Mouse (Mus musculus) frontal cortex, postnatal 36 days (tissue): Measurements from ENCODE around the gene Tmem179.

ENCODE experiments used
- DNase-seq, 2 experiments: peaks; one replicate each; pipeline ENCODE4 v3.0.0; 2022; ENCODE audit warnings: low spot score in 2 of 2

Gene Tmem179

DNA sequence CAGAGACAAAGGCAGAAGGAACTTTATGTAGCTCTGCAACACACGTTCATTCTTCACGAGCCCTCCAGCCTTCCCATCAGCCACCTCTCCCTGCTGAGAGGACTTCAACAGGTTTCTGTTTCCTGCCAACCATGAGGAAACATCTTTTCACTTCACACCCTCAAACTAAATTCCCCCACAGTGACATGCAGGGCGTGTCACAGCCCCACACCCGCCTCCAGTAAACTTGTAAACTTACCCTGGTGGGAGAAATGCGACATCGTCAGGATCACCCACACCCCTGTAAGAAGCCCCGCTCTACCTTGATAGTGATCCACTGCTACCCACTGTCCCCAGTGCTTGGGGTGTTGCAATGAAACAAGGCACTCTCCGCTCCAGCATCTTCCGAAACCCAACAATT lies 21.8 kb upstream of the Tmem179 start:
- no peak for DNase-seq

DNA sequence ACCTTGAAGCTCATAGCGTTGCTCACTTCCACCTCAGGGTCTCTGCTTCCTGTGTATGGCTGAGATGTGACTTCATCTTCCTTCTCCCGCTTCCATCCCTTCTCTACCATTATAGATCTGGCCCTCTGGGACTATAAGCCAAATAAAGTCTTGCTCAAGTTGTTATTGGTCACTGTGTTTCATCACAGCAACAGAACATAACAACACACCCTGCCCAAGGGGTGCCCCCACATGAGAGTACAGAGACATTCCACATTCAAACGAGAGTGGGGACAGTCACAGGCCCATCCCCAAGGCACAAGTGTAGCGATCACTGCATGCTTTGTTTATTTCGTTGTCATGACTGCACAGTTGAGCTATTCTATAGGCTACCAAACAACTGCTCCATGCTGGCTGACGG lies 20.7 kb upstream of the Tmem179 start:
- no peak for DNase-seq

DNA sequence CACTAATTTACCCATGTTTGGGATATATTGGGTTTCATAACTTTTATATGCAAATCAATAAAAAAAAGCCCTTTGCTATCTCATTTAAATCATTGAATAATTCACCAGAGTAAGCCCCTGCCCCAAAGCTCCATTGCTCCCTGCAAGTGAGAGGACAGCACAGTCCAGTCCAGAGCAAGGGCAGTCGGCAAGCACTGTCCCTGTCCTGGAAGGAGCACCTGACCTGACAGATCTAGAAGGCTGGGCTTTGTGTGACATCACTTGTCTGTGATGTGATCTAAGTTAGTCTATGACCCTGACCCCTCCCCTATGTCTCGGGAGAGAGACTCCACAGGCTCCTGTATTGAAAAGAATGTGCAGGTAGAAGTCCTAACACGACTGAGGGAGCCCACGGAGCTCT lies 17.2 kb upstream of the Tmem179 start:
- DNase-seq = no peak

DNA sequence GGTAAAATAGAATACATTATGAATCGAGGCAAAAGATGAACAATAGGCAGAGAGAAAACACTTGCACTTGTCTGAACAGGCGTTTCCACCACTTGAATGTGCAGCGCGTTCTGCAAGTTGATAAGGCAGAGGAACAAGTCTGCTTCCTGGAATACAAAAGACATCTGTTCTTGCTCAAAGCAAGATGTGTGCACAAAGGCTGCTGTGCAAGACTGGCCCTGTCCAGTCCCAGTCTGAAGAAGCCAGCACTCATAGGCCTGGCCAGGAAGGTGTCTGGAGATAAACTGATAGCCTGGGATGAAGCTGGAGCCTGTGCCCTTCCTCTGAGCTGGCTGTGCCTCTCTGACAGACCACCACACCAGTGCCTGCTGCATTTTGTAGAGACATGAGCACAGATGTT lies 1.6 kb upstream of the Tmem179 start:
- DNase-seq = no peak

DNA sequence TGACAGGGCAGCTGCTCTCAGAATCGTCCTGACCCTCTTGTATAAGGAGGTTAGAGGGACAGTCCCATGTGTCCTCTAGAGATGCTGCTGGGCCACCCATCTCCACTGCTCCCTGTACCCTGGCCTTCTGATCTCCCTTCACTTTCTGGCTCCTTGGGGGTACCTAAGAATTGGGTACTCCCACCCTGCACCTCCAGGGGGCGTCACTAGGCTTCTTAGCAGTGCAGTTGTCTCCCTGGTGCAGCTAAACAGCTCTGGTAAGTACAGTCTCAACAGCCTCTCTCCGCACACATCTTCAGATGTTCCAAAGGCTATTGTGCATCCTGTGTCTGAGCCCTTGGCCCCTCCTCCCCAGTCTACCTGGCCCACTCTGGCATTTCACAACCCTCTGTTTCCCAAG lies 1.6 kb downstream of the Tmem179 start:
- DNase-seq = no peak

DNA sequence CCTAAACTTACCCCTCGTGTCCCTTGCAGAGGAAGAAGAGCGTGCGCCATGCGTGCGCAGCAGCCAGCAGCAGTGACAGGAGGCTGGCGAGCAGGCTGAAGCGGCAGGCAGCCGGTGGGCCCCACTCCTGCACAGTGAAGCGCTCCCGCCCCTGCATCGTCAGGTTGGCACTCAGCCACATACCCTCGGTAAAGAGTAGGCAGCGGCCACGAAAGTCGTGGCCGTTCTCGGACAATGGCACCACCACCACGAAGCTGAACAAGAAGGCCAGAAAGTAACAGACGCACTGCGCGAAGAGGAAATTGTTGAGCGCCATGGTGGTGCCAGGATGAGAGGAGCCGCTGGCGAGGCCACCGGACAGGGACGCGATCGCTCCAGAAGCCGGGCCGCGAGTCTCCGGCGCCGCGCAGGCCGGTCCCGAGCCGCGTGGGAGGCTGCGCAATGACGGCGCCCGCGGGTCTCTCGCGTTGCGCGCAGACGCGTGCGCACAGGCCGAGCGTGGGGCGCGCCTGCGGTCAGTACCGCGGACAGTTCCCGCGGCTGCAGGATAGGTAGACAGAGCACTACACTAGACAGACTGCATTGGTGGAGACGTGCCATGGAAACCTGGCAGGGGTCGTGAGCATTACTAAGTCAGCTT lies 5.7 kb downstream of the Tmem179 start:
- DNase-seq = peak; percentile 77 to 81

DNA sequence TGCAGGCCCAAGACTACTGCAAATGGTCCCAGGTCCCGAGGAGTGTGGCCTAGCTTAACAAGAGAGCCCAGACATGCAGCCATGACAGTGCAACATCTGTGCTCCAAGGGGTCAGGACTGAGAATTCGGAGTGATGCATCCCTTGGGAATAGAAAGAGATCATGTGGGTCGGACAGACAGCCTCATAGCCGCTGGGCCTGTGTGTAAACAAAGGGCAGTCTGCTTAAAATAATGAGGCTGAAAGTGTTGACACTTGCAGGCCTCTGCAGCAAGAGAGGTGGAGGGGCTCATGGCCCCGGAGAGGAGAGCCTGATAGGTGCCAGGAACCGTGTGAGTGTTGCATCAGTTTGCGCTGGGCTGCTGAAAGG lies 6.2 kb downstream of the Tmem179 start:
- DNase-seq = no peak

DNA sequence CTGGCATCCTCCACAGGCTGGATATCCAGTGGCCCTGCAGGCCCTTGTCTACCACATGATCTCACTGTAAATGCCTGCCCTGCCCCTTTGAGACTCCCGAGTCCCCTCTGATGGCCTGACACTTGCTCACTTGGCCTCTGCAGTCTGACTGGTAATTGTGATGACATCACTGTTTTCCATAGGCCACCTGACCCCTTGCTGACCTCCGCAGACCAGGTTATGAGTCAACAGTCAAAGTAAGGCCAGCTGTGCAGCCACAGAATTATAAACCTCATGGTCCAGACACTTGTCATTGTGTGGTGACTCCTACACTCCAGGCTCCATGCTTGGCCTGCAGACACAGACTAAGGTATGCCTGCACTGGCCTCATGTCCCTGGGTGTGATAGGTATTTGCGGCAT lies 8.6 kb downstream of the Tmem179 start:
- no peak for DNase-seq

DNA sequence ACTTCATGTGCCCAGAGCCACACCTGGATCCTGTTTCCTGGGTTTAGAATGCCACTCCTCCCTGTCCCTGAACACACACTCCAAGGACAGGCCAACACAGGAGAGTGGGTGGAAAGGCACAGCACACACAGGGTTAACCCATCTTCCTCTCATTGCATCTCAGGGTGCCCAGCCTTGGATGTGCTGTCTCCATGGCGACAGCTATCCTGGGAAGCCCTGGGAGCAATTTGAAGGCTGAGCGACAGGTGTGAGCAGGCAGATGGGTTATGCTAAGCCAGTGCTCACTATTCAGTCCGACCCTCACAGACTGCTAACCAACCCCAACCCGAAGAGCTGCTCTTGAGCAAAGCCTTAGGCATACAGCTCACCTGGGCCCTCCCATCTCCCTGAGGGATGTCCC lies 9.3 kb downstream of the Tmem179 start:
- no peak for DNase-seq

DNA sequence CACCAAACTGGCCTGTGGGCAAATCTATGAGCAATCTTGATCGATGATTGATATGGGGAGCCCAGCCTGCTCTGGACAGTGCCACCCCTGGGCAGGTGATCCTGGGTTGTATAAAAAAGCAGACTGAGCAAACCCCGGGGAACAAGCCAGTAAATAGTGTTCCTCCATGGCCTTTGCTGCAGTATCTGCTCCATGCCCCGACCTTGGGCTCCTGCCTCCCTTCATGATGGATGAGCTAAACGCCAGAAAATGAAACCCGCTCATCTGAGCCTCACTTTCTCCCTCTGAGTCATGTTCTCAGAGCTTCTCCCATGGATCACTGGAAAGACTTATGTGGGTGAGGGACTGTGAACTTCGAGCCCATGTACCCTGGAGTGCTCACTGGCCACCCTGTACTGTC lies 10.3 kb downstream of the Tmem179 start:
- no peak for DNase-seq

DNA sequence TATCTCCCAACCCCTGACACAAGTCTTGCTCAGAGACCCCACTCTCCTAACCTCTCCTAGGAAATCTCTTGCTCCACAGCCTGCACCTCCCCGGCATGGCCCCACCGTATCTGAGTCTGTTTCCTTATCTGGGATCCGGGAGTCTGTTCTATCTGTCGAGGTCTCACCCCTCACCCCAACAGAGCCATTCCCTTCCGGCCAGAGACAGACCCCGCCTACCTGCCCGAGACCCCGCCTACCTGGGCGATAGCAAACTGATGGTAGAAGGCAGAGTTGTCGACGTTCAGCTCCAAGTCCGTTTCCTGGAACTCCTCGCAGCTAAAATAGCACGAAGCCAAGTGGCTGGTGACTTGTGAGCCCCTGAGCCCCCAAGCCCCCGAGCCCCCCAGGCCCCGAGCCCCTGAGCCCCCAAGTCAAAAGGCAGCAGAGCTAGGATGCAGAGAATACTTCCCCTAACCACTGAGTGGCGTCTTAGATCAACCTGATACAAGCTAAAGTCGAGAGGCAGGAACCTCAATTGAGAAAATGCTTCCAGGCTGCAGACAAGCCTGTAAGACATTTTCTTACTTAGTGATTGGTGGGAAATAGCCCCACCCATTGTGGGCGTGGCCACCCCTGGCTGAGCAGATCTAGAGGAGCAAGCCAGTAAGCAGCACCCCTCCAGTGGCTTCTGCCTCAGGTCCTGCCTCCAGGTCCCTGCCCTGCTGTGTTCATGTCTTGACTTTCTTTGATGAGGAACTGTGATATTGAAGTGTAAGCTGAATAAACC lies 13.4 kb downstream of the Tmem179 start:
- no peak for DNase-seq

DNA sequence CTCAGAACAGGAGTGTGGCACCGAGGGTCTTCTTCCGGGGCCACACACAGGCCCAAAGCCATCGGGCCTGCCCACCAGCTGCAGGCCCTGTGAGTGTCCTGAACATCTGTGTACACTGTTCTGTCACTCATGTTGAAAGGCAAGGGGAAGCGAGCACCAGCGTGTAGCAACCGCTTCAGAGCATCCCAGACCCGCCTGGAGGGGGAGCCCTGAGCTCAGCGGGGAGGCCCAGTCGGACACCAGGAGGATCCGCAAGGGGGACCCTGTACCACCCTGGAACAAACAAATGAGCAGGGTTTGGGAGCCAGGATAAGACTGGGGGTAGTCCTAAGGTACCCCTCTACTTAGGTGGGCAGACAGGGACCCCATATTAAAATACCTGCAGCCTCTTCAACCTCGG lies 17.9 kb downstream of the Tmem179 start:
- DNase-seq = peak in 1 of 2 experiments; percentile 33

DNA sequence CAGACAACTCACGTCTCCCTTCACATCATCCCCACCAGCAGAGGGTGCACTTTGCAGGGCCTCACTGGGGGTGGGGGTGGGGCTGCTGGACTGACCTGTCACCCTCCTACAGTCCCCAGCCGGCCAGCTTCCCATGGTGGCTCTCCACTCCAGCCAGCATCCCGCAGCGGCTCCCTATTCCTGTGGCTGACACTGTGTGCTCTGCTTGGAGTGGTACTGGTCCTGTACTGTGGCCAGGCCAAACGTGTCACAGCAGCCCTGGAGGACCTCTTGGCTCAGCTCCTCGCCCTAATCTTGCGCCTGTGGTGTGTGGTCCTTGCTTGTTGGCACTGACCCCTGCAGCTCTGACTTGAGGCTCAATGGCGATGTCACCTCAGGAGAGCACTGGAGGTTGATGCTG lies 18.8 kb downstream of the Tmem179 start:
- no peak for DNase-seq

DNA sequence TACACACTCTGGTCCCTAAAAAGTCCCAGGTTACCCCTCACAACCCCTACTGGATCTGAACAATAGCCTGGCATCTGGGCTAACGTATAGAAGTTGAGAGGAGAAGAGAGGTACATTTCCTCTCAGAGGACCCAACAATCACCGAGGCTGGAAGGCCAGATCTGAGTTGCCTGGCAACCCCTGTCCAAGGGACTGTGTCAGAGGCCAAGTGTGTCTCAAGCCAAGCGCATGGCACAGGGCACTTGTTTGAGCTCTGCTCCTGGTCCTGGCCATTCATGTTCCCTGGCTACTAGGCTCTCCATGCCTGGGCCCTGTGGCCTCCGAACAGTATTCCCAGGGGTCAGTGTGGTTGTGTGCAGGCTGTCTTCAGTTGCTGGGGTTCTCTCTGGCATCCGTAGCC lies 20.4 kb downstream of the Tmem179 start:
- DNase-seq = no peak

DNA sequence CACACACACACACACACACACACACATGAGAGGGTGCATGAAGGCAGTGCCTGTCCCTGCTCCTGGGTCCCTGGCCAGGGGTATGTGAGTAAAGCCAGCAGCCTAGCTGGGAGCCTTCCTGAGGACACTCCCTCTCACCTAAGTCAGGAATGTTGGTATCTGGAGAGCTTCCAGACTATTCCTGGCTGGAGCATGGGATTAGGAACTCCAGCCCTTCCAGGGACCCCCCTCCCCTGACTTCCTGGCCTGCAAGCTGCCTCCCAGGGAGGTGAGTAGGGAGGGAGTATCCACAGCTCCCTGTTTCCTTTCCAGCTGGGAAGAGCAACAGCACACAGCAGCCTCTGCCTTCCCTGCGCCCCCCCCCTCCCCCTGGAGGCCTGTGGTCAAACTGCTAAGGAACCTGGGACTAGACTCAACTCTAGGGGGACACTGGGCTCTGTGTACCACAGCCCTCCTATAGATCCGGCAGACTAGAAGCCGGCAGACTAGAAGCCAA lies 26.1 kb downstream of the Tmem179 start:
- no peak for DNase-seq

DNA sequence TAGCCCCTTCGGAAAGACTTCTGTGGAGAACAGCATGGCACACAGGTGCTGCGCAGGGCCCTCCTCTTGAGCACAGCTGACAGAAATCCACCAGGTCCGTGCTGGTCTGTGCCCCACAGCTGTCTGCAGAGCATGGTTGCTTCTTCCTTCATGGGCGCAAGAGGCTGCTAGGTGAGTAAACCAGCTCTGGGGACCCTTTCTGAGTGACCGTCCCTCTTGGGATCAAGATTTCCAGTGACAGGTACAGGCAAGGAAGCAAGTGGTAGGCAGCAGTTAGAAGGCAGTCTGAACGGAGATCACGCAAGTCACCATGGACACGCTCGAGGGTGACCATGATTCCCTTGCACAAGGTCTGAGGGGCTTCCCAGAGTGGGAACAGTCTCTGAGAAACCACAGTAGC lies 27.0 kb downstream of the Tmem179 start:
- no peak for DNase-seq

DNA sequence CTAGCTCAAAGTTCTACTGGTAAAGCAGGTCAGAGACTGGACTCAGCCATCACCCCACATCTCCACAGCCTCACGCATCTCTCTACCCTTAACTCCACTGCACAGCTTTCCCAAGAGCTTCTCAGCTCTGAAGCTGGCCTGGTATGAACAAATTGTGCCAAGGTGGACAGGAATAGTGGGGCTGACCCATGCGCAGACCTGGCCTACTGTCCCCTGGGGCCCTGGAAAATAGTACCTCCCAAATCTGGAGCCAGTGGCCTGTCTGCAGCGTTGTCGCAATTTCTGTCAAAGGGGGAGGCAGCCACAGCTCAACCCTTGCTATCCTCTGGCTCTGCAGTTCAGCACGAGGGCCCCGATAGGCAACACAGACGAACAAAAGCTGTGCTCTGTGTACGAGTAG lies 27.4 kb downstream of the Tmem179 start, which contains the start of gene A530016L24Rik:
TSS of gene A530016L24Rik (plus strand) at position 315 of the 400 bp plus-strand sequence.
- DNase-seq = no peak

DNA sequence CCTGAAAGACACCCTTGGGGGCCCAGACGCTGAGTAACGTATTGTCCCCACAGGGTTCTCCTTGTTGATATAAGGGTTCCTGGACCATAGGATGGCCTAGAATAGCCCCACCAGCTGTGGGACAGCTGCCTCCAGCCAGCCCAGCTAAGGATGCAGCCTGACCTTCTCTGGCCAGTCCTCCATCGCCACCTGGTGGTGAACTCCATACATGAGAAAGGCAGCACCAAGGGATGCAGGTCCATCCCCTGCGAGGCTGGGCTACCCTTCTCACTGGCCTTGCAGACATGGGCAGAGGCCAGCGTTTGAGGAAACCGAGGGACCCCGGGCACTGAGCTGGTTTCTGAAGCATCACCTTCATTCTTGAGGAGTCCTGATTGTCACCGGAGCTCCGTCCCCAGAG lies 42.8 kb downstream of the Tmem179 start:
- peak; percentile 79 to 81 for DNase-seq

DNA sequence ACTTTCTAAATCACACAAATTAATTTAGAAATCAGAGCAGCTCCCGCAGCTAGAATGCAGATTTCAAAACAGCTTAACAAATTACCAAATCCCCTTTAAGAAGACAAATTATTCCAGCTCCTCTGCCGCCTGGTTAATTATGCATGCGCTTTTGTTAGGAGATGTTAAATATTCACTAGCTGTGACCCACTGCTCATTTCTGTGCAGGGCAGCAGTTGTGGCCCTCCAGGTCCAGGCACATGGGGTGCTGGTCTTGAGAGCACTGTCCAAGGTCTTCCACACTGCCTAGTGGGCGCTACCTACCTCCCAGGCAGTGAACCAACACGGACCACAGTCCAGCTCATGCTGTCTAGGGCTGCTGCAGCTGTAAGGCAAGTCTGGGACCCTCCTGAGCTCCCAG lies 46.3 kb downstream of the Tmem179 start:
- DNase-seq = peak in 1 of 2 experiments; percentile 13

DNA sequence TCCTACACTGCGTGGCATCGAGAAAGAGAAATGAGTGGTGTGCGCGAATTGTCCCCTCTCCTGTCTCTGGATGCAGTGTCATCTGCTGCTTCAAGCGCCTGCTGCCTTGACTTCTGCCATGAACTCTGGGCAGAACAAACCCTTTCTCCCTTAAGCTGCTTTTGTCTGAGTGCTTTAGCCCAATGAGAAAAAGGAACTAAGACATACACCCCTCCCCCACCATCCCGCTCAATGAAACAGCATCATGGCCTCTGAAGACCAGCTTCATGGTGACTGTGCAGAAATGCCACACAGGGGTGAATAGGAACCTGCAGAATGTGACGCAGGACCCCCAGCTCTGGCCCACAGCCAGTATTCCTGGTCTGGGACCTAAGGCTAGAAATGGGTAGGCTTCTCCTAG lies 47.2 kb downstream of the Tmem179 start:
- DNase-seq = no peak

DNA sequence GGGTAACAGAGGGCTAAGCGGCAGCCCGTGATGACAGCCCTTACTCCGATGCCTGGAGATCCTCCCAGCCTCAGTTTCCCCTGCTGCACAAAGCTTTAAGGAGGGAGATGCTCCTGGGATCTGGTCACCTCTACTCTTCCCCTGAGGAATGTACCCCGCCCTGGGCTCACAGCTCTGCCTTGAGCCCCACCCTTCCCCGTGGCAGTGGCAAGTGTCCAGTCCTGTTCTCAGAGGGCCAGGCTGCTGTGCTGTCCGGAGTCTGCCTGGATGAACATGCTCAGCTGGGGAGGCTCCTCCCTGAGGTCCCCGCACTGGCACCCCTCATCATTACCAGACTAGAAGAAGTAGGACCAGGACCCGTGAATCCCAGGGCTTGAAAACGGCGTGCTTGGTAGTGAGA lies 49.2 kb downstream of the Tmem179 start:
- no peak for DNase-seq

DNA sequence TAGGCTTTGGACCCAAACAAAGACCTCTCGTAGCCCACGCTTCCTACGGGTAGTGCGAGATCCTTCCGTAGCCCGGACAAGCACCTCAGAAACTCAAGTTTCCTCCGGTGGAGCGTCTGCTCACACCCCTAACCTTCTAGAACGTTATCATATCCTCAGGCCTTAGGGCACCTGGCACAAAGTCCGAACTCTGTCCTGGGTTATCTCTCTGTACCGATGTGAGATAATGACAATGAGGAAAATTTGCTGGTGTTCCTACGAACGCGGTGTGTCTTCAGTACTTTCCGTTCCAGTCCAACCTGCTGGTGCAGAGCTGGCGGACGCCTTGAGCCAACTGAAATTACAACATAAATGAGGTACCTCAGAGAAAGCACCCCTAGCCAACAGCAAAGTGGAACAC lies 50.6 kb downstream of the Tmem179 start:
- DNase-seq = no peak

DNA sequence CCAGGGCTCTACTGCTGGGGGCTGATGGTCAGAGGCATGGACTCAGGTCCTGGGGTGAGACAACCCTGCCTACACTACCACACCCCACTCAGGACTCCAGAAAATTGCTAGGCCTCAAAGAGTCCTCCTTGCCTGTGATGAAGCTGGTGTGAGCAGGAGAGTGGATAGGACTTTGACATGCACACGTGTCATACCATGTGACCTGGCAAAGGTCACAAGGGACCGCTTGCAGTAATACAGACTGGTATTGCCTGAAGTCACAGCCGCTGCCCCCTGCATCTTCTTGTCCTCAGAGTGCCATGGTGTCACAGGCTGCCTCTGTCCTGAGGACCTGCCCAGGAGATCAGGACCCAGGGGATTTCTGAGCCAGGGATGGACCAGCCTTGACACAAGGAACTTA lies 52.0 kb downstream of the Tmem179 start:
- no peak for DNase-seq
